Mouse (Mus musculus) left cerebral cortex, adult 9 months (tissue): ENCODE data around the gene Impg1.
"Not testable (repeated sequence)": the region's sequence is repeated elsewhere in the genome, so short reads cannot be mapped to it uniquely, and the experiment has no call there.

ENCODE experiments used
- DNase-seq, 2 experiments: peaks; one replicate each; pipeline ENCODE4 v3.0.0; 2022; ENCODE audit warnings: low spot score in 2 of 2

The Impg1 gene

DNA sequence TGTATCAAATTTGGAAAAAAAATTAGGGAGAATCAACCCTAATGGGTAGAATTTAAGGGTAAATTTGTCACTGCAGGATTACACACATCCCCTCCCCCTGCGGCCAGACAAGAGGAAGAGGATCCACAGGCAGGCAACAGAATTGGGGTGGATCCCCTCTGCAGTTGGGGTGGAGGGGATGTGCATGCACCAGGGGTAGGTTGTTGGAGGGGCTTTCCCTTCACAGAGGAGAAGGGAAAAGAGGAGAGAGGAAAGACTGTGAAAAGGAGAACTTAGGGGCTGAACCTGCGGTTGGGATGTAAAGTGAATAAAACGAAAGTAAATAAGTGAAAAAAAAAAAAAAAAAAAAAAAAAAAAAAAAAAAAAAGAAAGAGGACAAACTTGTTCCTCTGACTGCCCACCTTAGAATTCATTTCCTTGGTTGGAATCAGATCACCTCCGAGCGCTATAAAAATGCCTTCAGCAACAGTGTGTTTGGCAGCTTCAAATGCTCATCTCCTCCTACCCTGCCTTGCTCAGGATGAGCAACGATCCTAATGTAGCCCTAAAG, 120.8 kb downstream of the Impg1 start:
- DNase-seq, result no peak

DNA sequence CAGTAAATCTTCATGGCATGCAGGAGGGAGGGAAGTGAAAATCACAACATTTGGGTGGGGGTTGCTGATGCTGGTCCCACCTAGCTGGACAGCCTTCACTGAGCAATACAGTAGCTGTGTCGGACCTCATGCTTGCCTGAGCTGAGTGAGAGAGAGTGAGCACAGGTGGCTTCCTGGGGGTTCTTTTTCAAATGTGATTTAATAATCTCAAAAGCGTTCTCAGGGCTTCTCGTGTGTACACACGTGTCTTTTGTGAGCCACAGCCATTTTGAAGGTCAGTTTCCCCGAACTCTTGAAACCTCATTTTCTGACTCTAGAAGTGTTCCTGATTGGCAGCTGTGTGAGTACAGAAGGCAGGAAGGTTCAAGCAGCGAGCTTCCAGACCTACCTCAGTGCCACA, 122.8 kb downstream of the Impg1 start:
- no peak for DNase-seq

DNA sequence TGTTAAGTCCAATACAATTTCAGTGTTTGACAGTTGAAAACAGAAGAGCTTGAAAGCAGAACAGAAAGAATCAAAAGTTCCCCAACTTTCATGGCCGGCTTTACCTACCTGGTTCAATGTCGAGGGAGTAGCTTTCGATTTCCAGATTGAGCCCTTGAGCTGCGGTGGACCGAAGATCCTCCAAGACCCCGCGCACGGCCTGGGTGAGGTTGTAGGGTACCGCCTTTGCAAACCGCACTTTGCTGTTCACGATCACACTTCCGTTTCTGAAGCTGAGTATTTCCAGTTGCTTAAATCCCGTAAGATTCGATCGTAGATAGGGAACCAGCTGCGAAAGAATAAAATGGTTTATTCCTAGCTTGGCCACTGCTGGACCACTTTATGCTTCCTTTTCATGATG, 123.5 kb downstream of the Impg1 start:
- DNase-seq, result no peak

- DNase-seq, result peak in 1 of 2 experiments; percentile 10
These were observed 124.4 kb downstream of the Impg1 start for GRCm38 (mm10) chr9:80340927-80341326.

- no peak for DNase-seq
These were observed 127.3 kb downstream of the Impg1 start for GRCm38 (mm10) chr9:80338026-80338425.

GRCm38 (mm10) chr9:80335660-80336357, 129.5 kb downstream of the Impg1 start:
- DNase-seq, result no peak

GRCm38 (mm10) chr9:80333998-80334605, 131.2 kb downstream of the Impg1 start:
- no peak for DNase-seq

DNA sequence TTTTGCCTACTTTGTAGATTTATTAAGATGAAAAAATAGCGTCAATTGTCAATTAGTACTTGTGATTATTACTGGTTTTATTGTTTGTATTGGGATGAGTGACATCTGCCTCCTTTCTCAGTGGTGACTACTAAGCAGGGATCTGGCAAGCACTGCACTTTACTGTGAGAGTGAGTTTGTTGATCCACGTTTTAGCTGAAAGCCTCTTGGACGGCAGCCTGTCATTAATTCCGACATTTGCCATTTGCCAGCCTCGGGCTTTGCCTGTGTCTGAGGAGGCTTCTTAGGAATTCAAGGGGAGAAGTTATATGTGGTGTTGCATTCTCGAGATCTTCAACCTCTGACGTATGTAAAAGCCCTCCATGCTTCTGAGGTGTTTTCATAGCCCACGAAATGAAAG, 131.8 kb downstream of the Impg1 start:
- DNase-seq, result no peak

DNA sequence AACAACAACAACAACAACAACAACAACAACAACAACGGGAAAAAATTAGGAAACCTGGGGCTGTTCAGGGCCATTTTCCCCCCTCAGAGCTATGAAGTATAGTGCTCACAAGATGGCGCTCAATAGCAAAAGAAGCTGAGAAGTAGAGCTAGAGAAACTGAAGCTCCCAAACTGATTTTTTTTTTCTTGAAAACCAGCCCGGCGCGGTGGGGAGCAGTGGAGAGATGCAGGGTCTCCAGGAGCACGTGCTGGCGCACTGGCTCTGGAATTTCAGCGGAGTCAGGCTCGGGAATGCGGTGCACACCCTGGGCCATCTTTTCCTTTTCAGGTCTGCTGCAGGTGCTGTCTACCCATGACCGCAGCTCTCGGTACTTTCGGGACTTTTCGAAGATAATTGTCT, 133.1 kb downstream of the Impg1 start:
- peak in 1 of 2 experiments; percentile 49 for DNase-seq

DNA sequence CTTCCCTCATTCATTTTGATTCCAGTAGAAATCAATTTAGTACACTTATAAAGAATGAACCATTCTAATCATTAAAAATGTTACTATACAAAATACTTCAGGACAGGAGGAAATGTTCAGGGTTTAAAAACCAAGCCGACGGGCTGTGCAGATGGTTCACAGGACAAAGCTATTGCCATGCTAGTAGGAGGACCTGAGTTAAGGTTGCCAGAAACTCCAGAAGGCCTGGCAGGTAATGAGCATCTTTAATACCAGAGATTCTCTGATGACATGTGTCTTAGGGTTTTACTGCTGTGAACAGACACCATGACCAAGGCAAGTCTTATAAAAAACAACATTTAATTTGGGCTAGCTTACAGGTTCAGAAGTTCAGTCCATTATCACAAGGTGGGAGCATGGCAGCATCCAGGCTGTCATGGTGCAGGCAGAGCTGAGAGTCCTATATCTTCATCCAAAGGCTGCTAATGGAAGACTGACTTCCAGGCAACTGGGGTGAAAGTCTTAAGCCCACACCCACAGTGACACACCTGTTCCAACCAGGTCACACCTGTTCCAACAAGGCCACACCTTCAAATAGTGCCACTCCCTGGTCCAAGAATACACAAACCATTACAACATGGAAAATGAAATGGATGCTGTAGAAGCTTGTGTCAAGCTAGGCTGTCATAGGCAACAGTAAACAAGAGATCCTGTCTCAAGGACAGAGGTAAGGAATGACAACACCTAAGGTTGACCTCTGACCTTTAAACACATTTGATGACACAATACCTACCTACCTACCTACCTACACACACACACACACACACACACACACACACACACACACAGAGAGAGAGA, 144.0 kb downstream of the Impg1 start:
- not testable (repeated sequence) for DNase-seq

DNA sequence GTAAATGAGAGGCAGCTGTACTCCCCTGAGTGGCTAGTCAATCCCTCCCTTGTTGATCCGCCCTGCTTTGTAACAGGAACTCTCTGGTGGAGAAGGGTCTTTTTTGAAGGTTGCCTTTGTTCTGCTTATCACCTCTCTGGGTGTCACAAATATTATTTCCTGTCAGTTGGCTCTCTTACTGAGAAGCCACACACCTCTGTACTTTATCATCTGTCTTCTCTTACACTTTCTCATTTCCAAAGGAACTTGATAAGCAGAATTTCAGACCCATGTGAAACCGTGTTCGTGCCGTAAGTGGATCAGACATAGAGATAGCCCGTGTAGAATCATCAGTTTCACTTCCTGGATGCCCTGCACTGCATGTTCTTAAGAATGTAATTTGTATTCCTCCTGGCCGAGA, 147.3 kb downstream of the Impg1 start:
- DNase-seq, result no peak

DNA sequence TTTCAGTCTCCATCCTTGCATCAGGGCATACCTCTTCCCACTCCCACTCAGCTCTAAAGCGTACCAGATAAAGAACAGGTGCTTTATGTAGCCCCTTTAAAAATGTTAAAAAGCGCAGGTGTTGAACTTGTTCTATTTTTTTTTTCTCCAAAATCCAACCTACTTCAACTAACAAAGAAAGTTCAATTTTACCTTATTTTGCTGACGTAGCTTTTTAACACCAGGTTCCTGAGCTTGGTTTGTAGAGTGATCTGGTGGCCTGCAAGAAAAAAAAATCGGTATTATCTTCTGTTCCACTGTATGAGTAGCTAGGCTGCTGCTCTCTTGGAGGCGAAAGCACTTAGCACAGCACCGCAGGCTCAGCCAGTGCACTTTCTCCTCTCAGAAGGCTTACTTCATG, 149.4 kb downstream of the Impg1 start:
- no peak for DNase-seq

DNA sequence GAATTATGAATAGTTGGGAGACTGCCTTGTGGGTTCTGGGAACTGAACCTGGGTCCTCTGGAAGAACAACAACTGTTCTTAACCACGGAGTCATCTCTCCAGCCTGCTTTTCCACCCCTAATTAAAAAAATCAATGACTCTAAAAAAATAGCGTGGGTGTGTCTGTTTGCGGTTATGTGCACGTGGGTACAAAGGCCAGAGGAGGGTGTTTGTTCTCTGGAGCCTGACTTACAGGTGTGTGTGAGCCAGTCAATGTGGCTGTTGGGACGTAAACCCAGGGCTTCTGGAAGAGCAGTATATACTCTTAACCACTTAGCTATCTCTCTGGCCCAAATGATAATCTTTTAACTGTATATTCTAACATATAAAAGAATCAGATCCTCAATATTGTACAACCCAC, 151.7 kb downstream of the Impg1 start:
- DNase-seq, result no peak

- DNase-seq, result no peak
These were observed 157.7 kb downstream of the Impg1 start for GRCm38 (mm10) chr9:80307629-80308028.

- no peak for DNase-seq
These were observed 158.4 kb downstream of the Impg1 start for GRCm38 (mm10) chr9:80306853-80307252.

GRCm38 (mm10) chr9:80306390-80306789, 158.9 kb downstream of the Impg1 start:
- no peak for DNase-seq

- DNase-seq, result no peak
These were observed 161.8 kb downstream of the Impg1 start for GRCm38 (mm10) chr9:80303518-80303917.

- DNase-seq, result no peak
These were observed 166.2 kb downstream of the Impg1 start for GRCm38 (mm10) chr9:80299031-80299430.

DNA sequence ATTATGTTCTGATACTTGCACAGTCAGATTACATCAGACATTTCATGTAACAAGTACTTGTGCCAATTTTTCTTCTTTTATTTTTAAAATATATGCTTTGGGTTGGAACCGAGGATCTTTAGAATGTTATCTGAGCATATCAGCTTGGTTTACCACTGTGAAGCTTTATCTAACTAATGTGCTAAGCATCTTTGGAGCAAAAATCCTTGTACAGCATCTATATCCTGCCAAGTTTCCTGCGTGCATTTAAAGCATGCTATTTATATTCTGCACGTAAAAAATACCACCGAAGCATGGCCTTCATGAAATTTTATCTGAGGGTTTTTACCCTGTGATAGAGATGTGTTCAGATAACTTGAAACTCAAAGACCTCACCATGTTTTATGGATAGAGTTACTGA, 169.2 kb downstream of the Impg1 start:
- DNase-seq, result no peak

- DNase-seq, result no peak
These were observed 172.2 kb downstream of the Impg1 start for GRCm38 (mm10) chr9:80293056-80293584.

GRCm38 (mm10) chr9:80286845-80287244, 178.4 kb downstream of the Impg1 start:
- DNase-seq, result no peak

GRCm38 (mm10) chr9:80284539-80285174, 180.6 kb downstream of the Impg1 start:
- no peak for DNase-seq
